Mouse (Mus musculus): ENCODE measurements around the gene Rbfox3. TPM values are rescaled to one million over a fixed set of nuclear protein-coding genes. Genes with fewer than 3 reads are reported as not detected.
A peak's percentile ranks its signal among the peaks of the same experiment; 100 is the strongest.

Gene Rbfox3
- polyA plus RNA-seq, 1 experiment from 2014 or later = not detected

- H3K27me3 ChIP-seq = peaks cover 47% of the 10 kb centered on the region
- TF ChIP-seq CTCF (IDR thresholded peaks at IDR 0.05) = no peak
- no peak for ATAC-seq
- DNase-seq (ENCODE audit: low read depth, low spot score) = no peak
- POLR2A ChIA-PET = no interaction called here
- in situ Hi-C loops (cut with MboI; ENCODE audit: low pct_unique_long_range_greater_than_20kb) = no loop called here
- CTCF ChIA-PET = no interaction called here
Observed at GRCm38 (mm10) chr11:118679736-118680410, 231.5 kb downstream of the Rbfox3 start.

GRCm38 (mm10) chr11:118678515-118679104 lies 232.8 kb downstream of the Rbfox3 start:
- DNase-seq (ENCODE audit: low read depth, low spot score) (no peak), ATAC-seq (no peak)
- in situ Hi-C loops (cut with MboI; ENCODE audit: low pct_unique_long_range_greater_than_20kb) = no loop called here
- ChIA-PET POLR2A (no interaction called here), CTCF (no interaction called here)
- peaks cover 59% of the 10 kb centered on the region for H3K27me3 ChIP-seq
- no peak for TF ChIP-seq CTCF (IDR thresholded peaks at IDR 0.05)

- TF ChIP-seq CTCF (IDR thresholded peaks at IDR 0.05) = no peak
- in situ Hi-C loops (cut with MboI; ENCODE audit: low pct_unique_long_range_greater_than_20kb) = no loop called here
- CTCF ChIA-PET = no interaction called here
- peaks cover 67% of the 10 kb centered on the region for H3K27me3 ChIP-seq
- POLR2A ChIA-PET = no interaction called here
- no peak for DNase-seq (ENCODE audit: low read depth, low spot score)
- no peak for ATAC-seq
Observed at GRCm38 (mm10) chr11:118677277-118677676, 234.1 kb downstream of the Rbfox3 start.

- DNase-seq (ENCODE audit: low read depth, low spot score) (no peak), ATAC-seq (no peak)
- no peak for TF ChIP-seq CTCF (IDR thresholded peaks at IDR 0.05)
- ChIA-PET POLR2A (no interaction called here), CTCF (no interaction called here)
- in situ Hi-C loops (cut with MboI; ENCODE audit: low pct_unique_long_range_greater_than_20kb) = no loop called here
- peaks cover 67% of the 10 kb centered on the region for H3K27me3 ChIP-seq
Observed at GRCm38 (mm10) chr11:118676364-118676763, 235.0 kb downstream of the Rbfox3 start.

- ChIA-PET CTCF (no interaction called here), POLR2A (no interaction called here)
- no peak for TF ChIP-seq CTCF (IDR thresholded peaks at IDR 0.05)
- DNase-seq (ENCODE audit: low read depth, low spot score) (no peak), ATAC-seq (no peak)
- peaks cover 47% of the 10 kb centered on the region for H3K27me3 ChIP-seq
- in situ Hi-C loops (cut with MboI; ENCODE audit: low pct_unique_long_range_greater_than_20kb) = no loop called here
Observed at GRCm38 (mm10) chr11:118671958-118672357, 239.4 kb downstream of the Rbfox3 start.

- H3K27me3 ChIP-seq = peaks cover 46% of the 10 kb centered on the region
- ChIA-PET POLR2A (no interaction called here), CTCF (interaction anchor here (1.2 kb wide), 1 partner anchor 68 kb away, joined by 3 read pairs; no protein-coding TSS in a partner anchor)
- TF ChIP-seq CTCF (IDR thresholded peaks at IDR 0.05) = no peak
- in situ Hi-C loops (cut with MboI; ENCODE audit: low pct_unique_long_range_greater_than_20kb) = no loop called here
- DNase-seq (ENCODE audit: low read depth, low spot score) (no peak), ATAC-seq (no peak)
Observed at GRCm38 (mm10) chr11:118671216-118671615, 240.2 kb downstream of the Rbfox3 start.

- peaks cover 53% of the 10 kb centered on the region for H3K27me3 ChIP-seq
- CTCF ChIA-PET = interaction anchor here (1.2 kb wide), 1 partner anchor 70 kb away, joined by 3 read pairs; no protein-coding TSS in a partner anchor
- ATAC-seq = no peak
- POLR2A ChIA-PET = no interaction called here
- no peak for DNase-seq (ENCODE audit: low read depth, low spot score)
- in situ Hi-C loops (cut with MboI; ENCODE audit: low pct_unique_long_range_greater_than_20kb) = no loop called here
- no peak for TF ChIP-seq CTCF (IDR thresholded peaks at IDR 0.05)
Observed at GRCm38 (mm10) chr11:118669820-118670219, 241.6 kb downstream of the Rbfox3 start.

- ChIA-PET POLR2A (no interaction called here), CTCF (no interaction called here)
- in situ Hi-C loops (cut with MboI; ENCODE audit: low pct_unique_long_range_greater_than_20kb) = no loop called here
- ATAC-seq (no peak), DNase-seq (ENCODE audit: low read depth, low spot score) (no peak)
- H3K27me3 ChIP-seq = peaks cover 39% of the 10 kb centered on the region
- TF ChIP-seq CTCF (IDR thresholded peaks at IDR 0.05) = no peak
Observed at GRCm38 (mm10) chr11:118668351-118668750, 243.0 kb downstream of the Rbfox3 start.

GRCm38 (mm10) chr11:118667946-118668345 lies 243.5 kb downstream of the Rbfox3 start:
- ATAC-seq = no peak
- in situ Hi-C loops (cut with MboI; ENCODE audit: low pct_unique_long_range_greater_than_20kb) = no loop called here
- TF ChIP-seq CTCF (IDR thresholded peaks at IDR 0.05) = no peak
- no peak for DNase-seq (ENCODE audit: low read depth, low spot score)
- ChIA-PET CTCF (no interaction called here), POLR2A (no interaction called here)
- H3K27me3 ChIP-seq = peaks cover 36% of the 10 kb centered on the region

- no peak for TF ChIP-seq CTCF (IDR thresholded peaks at IDR 0.05)
- CTCF ChIA-PET = no interaction called here
- in situ Hi-C loops (cut with MboI; ENCODE audit: low pct_unique_long_range_greater_than_20kb) = no loop called here
- no peak for DNase-seq (ENCODE audit: low read depth, low spot score)
- H3K27me3 ChIP-seq = peaks cover 21% of the 10 kb centered on the region
- POLR2A ChIA-PET = no interaction called here
- no peak for ATAC-seq
Observed at GRCm38 (mm10) chr11:118666172-118666571, 245.2 kb downstream of the Rbfox3 start.

GRCm38 (mm10) chr11:118663305-118663704 lies 248.1 kb downstream of the Rbfox3 start:
- no peak for TF ChIP-seq CTCF (IDR thresholded peaks at IDR 0.05)
- CTCF ChIA-PET = no interaction called here
- ATAC-seq = no peak
- POLR2A ChIA-PET = no interaction called here
- DNase-seq (ENCODE audit: low read depth, low spot score) = no peak
- peaks cover 12% of the 10 kb centered on the region for H3K27me3 ChIP-seq
- in situ Hi-C loops (cut with MboI; ENCODE audit: low pct_unique_long_range_greater_than_20kb) = no loop called here

- DNase-seq (ENCODE audit: low read depth, low spot score) (peak; percentile 6), ATAC-seq (no peak)
- no peak for TF ChIP-seq CTCF (IDR thresholded peaks at IDR 0.05)
- in situ Hi-C loops (cut with MboI; ENCODE audit: low pct_unique_long_range_greater_than_20kb) = no loop called here
- POLR2A ChIA-PET = no interaction called here
- CTCF ChIA-PET = no interaction called here
- peaks cover 29% of the 10 kb centered on the region for H3K27me3 ChIP-seq
Observed at GRCm38 (mm10) chr11:118659305-118659704, 252.1 kb downstream of the Rbfox3 start.
